Mouse (Mus musculus): Measurements from ENCODE around the gene Fut1.

DNA sequence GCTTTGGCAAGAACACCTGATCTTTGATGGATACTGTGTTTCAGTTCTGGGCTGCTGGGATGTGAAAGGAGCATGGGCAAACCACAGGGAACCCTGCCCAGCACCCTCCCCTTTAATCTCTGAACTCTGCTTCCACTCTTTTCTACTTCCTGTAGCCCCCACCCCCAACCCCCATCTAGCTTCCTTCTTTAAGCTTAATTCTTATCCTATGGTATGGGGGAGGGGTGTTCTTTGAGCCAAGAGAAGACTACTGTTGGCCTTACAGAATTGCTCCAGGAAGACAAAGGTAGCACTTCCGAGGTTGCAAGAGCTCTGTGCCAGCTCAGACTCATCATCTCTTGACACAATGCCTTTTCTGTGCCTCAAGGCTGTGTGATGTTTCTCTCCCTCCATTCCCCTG is 45.1 kb upstream of the Fut1 start:
- no peak for TF ChIP-seq CTCF (IDR thresholded peaks at IDR 0.05; ENCODE audit: borderline replicate concordance, insufficient read depth, low read depth, low read length)
- no peak for TF ChIP-seq POLR2A (IDR thresholded peaks at IDR 0.05; ENCODE audit: borderline replicate concordance, insufficient read depth, low read length)
